Mouse (Mus musculus) ES-E14 (cell line): Measurements from ENCODE around the gene Asic2. TPM values are rescaled to one million over a fixed set of nuclear protein-coding genes. Genes with fewer than 3 reads are reported as not detected.

Experiments
- DNase-seq: peaks from one replicate; pipeline ENCODE4 v3.0.0-alpha.2; 2013; ENCODE audit warnings: low read depth, low spot score
- H3K27ac ChIP-seq: 2 replicates; pipeline ENCODE4 v1.5.1; 2012; ENCODE audit warnings: low read depth, mild to moderate bottlenecking, low read length, moderate library complexity, mixed read lengths; ENCODE audit not compliant: poor library complexity, insufficient read depth, severe bottlenecking
- H3K36me3 ChIP-seq: 2 replicates; pipeline ENCODE4 v1.6.1; 2012; ENCODE audit warnings: mild to moderate bottlenecking, low read length, moderate library complexity, mixed read lengths; ENCODE audit not compliant: control insufficient read depth, poor library complexity, insufficient read depth, severe bottlenecking
- H3K4me1 ChIP-seq, 2 experiments: fragments of 150-350 bp in 1 of 2; sonication (generic) in 1 of 2; 2 replicates each; pipeline ENCODE4 v1.6.1; 2012; ENCODE audit warnings: low read length in 2 of 2, mild to moderate bottlenecking in 1 of 2, mixed read lengths in 1 of 2; ENCODE audit not compliant: control insufficient read depth in 2 of 2, insufficient read depth in 2 of 2, poor library complexity in 1 of 2
- H3K4me3 ChIP-seq, 2 experiments: fragments of 150-350 bp in 1 of 2; sonication (generic) in 1 of 2; 2 replicates each; pipeline ENCODE4 v1.5.1; 2012; ENCODE audit warnings: low read length in 2 of 2, low read depth in 1 of 2, mild to moderate bottlenecking in 1 of 2, mixed read lengths in 1 of 2; ENCODE audit not compliant: insufficient read depth in 1 of 2, poor library complexity in 1 of 2, severe bottlenecking in 1 of 2
- H3K9ac ChIP-seq: 2 replicates; pipeline ENCODE4 v1.6.1; 2012; ENCODE audit warnings: low read depth, mild to moderate bottlenecking, low read length, mixed read lengths; ENCODE audit not compliant: poor library complexity, insufficient read depth, severe bottlenecking
- H3K9me3 ChIP-seq: fragments of 150-350 bp; sonication (generic); 2 replicates; pipeline ENCODE4 v1.6.1; 2012; ENCODE audit warnings: low read depth, mild to moderate bottlenecking, low read length; ENCODE audit not compliant: control insufficient read depth, insufficient read depth
- CHD2 ChIP-seq: IDR thresholded peaks from 2 replicates; pipeline ENCODE4 v1.6.1; 2014; ENCODE audit warnings: mild to moderate bottlenecking, low read depth, low read length, inconsistent platforms
- HCFC1 ChIP-seq: IDR thresholded peaks from 2 replicates; pipeline ENCODE4 v1.6.1; 2012; ENCODE audit warnings: low read length, inconsistent platforms, borderline replicate concordance; ENCODE audit not compliant: insufficient read depth
- MAFK ChIP-seq: IDR thresholded peaks from 2 replicates; pipeline ENCODE4 v1.6.1; 2014; ENCODE audit warnings: mild to moderate bottlenecking, low read depth, low read length, inconsistent platforms; ENCODE audit not compliant: insufficient read depth
- ZC3H11A ChIP-seq: IDR thresholded peaks from 2 replicates; pipeline ENCODE4 v1.6.1; 2012; ENCODE audit warnings: low read depth, mild to moderate bottlenecking, inconsistent platforms, low read length, borderline replicate concordance
- ZNF384 ChIP-seq: IDR thresholded peaks from 2 replicates; pipeline ENCODE4 v1.6.1; 2012; ENCODE audit warnings: low read depth, low read length, inconsistent platforms
- in situ Hi-C, 2 experiments: fragments of 600-800 bp; cut with MboI; formaldehyde crosslinking; loops; one replicate each; pipeline ENCODE4 v1.15.1; 2025; ENCODE audit warnings: low sequenced_read_pairs in 2 of 2, inconsistent platforms in 1 of 2; ENCODE audit not compliant: unreplicated experiment in 2 of 2
- total RNA-seq: library from RNA; depleted of rRNA; stranded (reverse); fragments of 300-350 nt; gene quantifications from 2 replicates; pipeline ENCODE4 v1.2.3, GENCODE M21; 2012

The Asic2 gene
- total RNA-seq, 1 experiment, result 0.13 TPM

- no peak for TF ChIP-seq CHD2
- no peak for TF ChIP-seq HCFC1
- TF ChIP-seq ZNF384, result no peak
- TF ChIP-seq MAFK, result no peak
- no peak for TF ChIP-seq ZC3H11A
- no peak overlapping the region for H3K4me3 ChIP-seq
- H3K9ac ChIP-seq, result no peak overlapping the region
- H3K4me1 ChIP-seq, result no peaks in the 10 kb centered on the region
- no peaks in the 10 kb centered on the region for H3K9me3 ChIP-seq
- DNase-seq, result peak; percentile 37
- no peaks in the 10 kb centered on the region for H3K36me3 ChIP-seq
- in situ Hi-C loops, result no loop called here
- H3K27ac ChIP-seq, result no peak overlapping the region
These were observed 436.4 kb downstream of the Asic2 start for GRCm38 (mm10) chr11:81531906-81532305.

- H3K4me1 ChIP-seq, result peaks cover 0 to 6% of the 10 kb centered on the region in 2 experiments; a peak in 2 of 4 replicates
- in situ Hi-C loops, result no loop called here
- no peak overlapping the region for H3K9ac ChIP-seq
- TF ChIP-seq HCFC1, result no peak
- no peak overlapping the region for H3K4me3 ChIP-seq
- H3K27ac ChIP-seq, result no peak overlapping the region
- DNase-seq, result no peak
- no peaks in the 10 kb centered on the region for H3K9me3 ChIP-seq
- H3K36me3 ChIP-seq, result no peaks in the 10 kb centered on the region
These were observed 445.3 kb downstream of the Asic2 start for GRCm38 (mm10) chr11:81522927-81523326.

DNA sequence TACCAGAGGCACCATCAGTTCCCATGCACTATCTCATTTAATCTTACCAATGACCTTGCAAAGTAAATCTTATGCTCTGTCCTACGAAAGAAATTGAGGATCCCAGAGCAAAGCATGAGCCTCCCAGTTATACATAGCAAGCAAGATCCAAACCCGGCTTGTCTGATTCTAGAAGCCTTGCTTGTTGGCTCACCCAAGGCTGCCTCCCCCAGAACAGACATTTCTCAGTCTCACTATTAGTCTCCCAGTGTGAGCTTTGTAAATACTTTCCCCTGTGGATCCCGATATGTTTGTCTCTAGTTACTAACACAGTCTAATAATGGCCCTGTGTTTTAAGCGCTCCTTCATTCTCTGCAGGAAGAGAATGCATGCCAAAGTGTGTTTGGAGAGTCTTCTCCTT lies 446.4 kb downstream of the Asic2 start:
- H3K27ac ChIP-seq, result no peak overlapping the region
- peaks cover 0 to 8% of the 10 kb centered on the region in 2 experiments; a peak in 2 of 4 replicates for H3K4me1 ChIP-seq
- DNase-seq, result no peak
- no peak overlapping the region for H3K4me3 ChIP-seq
- no peak overlapping the region for H3K9ac ChIP-seq
- in situ Hi-C loops, result no loop called here
- H3K36me3 ChIP-seq, result no peaks in the 10 kb centered on the region
- TF ChIP-seq HCFC1 (no peak), ZC3H11A (no peak), MAFK (no peak), CHD2 (no peak), ZNF384 (no peak)
- no peaks in the 10 kb centered on the region for H3K9me3 ChIP-seq

- DNase-seq, result no peak
These were observed 450.0 kb downstream of the Asic2 start for GRCm38 (mm10) chr11:81518001-81518955.

More at GRCm38 (mm10) chr11:81518001-81518955, 450.0 kb downstream of the Asic2 start:
- in situ Hi-C loops, result no loop called here
- Histone ChIP-seq H3K9ac (0 out of 2 replicates have a peak overlapping the region, but pooled peaks have one; percentile 13), H3K4me3 (no peak overlapping the region), H3K4me1 (peaks cover 0 to 11% of the 10 kb centered on the region in 2 experiments; a peak in 2 of 4 replicates), H3K9me3 (no peaks in the 10 kb centered on the region), H3K36me3 (no peaks in the 10 kb centered on the region), H3K27ac (no peak overlapping the region)
- TF ChIP-seq HCFC1, result no peak
- no peak for TF ChIP-seq CHD2
- TF ChIP-seq ZNF384, result 0 out of 2 replicates have a peak, but pooled peaks have one; percentile 16
- no peak for TF ChIP-seq ZC3H11A
- no peak for TF ChIP-seq MAFK
